Mouse (Mus musculus) lung, postnatal 0 days (tissue): ENCODE measurements around the gene Dchs1.
"Not testable (repeated sequence)": the region's sequence is repeated elsewhere in the genome, so short reads cannot be mapped to it uniquely, and the experiment has no call there.

Experiments
- CTCF ChIP-seq: IDR thresholded peaks from 2 replicates; pipeline ENCODE4 v1.5.1; 2016; ENCODE audit warnings: antibody characterized with exemption, mild to moderate bottlenecking
- EP300 ChIP-seq: IDR thresholded peaks from 2 replicates; pipeline ENCODE4 v1.6.1; 2016; ENCODE audit warnings: antibody characterized with exemption, mild to moderate bottlenecking, control low read depth

GRCm38 (mm10) chr7:105743246-105743925 lies 44.1 kb downstream of the Dchs1 start:
- TF ChIP-seq CTCF, EP300: not testable (repeated sequence)
